Mouse (Mus musculus): Measurements from ENCODE around the gene Tmem54.

GRCm38 (mm10) chr4:129059922-129060321 is 45.4 kb upstream of the Tmem54 start:
- TF ChIP-seq CTCF (IDR thresholded peaks at IDR 0.05; ENCODE audit: low read depth, low read length), result no peak
- TF ChIP-seq POLR2A (IDR thresholded peaks at IDR 0.05; ENCODE audit: extremely low read depth, insufficient read depth, low read length), result no peak

Data from liver, adult 2 months (tissue).